Mouse (Mus musculus) cortical plate, adult 2 months (tissue): Measurements from ENCODE around the gene Ntpcr.

ENCODE experiments used
- CTCF ChIP-seq: fragments of 200-500 bp; IDR thresholded peaks from 2 replicates; pipeline ENCODE4 v1.5.1; 2011; ENCODE audit warnings: mild to moderate bottlenecking, control low read depth, low read length; ENCODE audit not compliant: insufficient read depth; ENCODE audit errors: extremely low read depth
- POLR2A ChIP-seq: fragments of 200-500 bp; IDR thresholded peaks from 2 replicates; pipeline ENCODE4 v1.6.1; 2011; ENCODE audit warnings: mild to moderate bottlenecking, low read length, control low read depth; ENCODE audit not compliant: insufficient read depth; ENCODE audit errors: extremely low read depth

- no peak for TF ChIP-seq CTCF
- TF ChIP-seq POLR2A = no peak
Observed at GRCm38 (mm10) chr8:125690961-125691360, 38.8 kb upstream of the Ntpcr start.
